Mouse (Mus musculus) lung, postnatal 25 days (tissue): Measurements from ENCODE around the gene Zswim9.
A peak's percentile ranks its signal among the peaks of the same experiment; 100 is the strongest.
"Not testable (repeated sequence)": the region's sequence is repeated elsewhere in the genome, so short reads cannot be mapped to it uniquely, and the experiment has no call there.

Experiments
- DNase-seq: peaks from one replicate; pipeline ENCODE4 v3.0.0; 2022; ENCODE audit warnings: low spot score

Gene Zswim9

GRCm38 (mm10) chr7:13278308-13278891, at the start of gene Zswim9:
Gene Zswim9 (minus strand): TSS chr7:13278721.
- peak; percentile 95 for DNase-seq

- DNase-seq, result no peak
Observed at GRCm38 (mm10) chr7:13324316-13324715, 45.8 kb upstream of the Zswim9 start, which contains the start of gene Pla2g4c. Gene Pla2g4c (plus strand): TSS chr7:13324655.

GRCm38 (mm10) chr7:13321424-13321823, 42.9 kb upstream of the Zswim9 start:
- DNase-seq, result no peak

- no peak for DNase-seq
Observed at GRCm38 (mm10) chr7:13314095-13314597, 35.6 kb upstream of the Zswim9 start.

- DNase-seq, result no peak
Observed at GRCm38 (mm10) chr7:13311401-13311800, 32.9 kb upstream of the Zswim9 start.

- no peak for DNase-seq
Observed at GRCm38 (mm10) chr7:13310493-13311199, 32.1 kb upstream of the Zswim9 start.

GRCm38 (mm10) chr7:13309407-13309806, 30.9 kb upstream of the Zswim9 start:
- no peak for DNase-seq

GRCm38 (mm10) chr7:13303372-13303771, 24.9 kb upstream of the Zswim9 start:
- no peak for DNase-seq

- peak; percentile 39 for DNase-seq
Observed at GRCm38 (mm10) chr7:13302780-13303179, 24.3 kb upstream of the Zswim9 start.

- no peak for DNase-seq
Observed at GRCm38 (mm10) chr7:13301643-13302042, 23.1 kb upstream of the Zswim9 start.

GRCm38 (mm10) chr7:13298821-13299220, 20.3 kb upstream of the Zswim9 start:
- no peak for DNase-seq

GRCm38 (mm10) chr7:13297636-13298035, 19.1 kb upstream of the Zswim9 start:
- no peak for DNase-seq

GRCm38 (mm10) chr7:13295256-13295655, 16.7 kb upstream of the Zswim9 start:
- no peak for DNase-seq

- no peak for DNase-seq
Observed at GRCm38 (mm10) chr7:13293878-13294855, 15.6 kb upstream of the Zswim9 start.

- no peak for DNase-seq
Observed at GRCm38 (mm10) chr7:13291370-13291769, 12.8 kb upstream of the Zswim9 start.

GRCm38 (mm10) chr7:13290041-13290675, 11.6 kb upstream of the Zswim9 start:
- DNase-seq, result no peak

GRCm38 (mm10) chr7:13288621-13289020, 10.1 kb upstream of the Zswim9 start:
- no peak for DNase-seq

- not testable (repeated sequence) for DNase-seq
Observed at GRCm38 (mm10) chr7:13278957-13279356, 436 bp upstream of the Zswim9 start.

GRCm38 (mm10) chr7:13277833-13278232, 688 bp downstream of the Zswim9 start:
- no peak for DNase-seq

- no peak for DNase-seq
Observed at GRCm38 (mm10) chr7:13277081-13277480, 1.4 kb downstream of the Zswim9 start, which contains the start of gene Lig1. Gene Lig1 (plus strand): TSS chr7:13277283.

- no peak for DNase-seq
Observed at GRCm38 (mm10) chr7:13271704-13272103, 6.8 kb downstream of the Zswim9 start.

- DNase-seq, result no peak
Observed at GRCm38 (mm10) chr7:13269394-13269793, 9.1 kb downstream of the Zswim9 start.
